Mouse (Mus musculus): ENCODE measurements at regions not wholly inside any gene's neighbourhood (a gene's known extent, or its start where the extent isn't known, plus 50 kb on each side); places are given as distances from the start of the nearest gene placed in this dataset.

DNA sequence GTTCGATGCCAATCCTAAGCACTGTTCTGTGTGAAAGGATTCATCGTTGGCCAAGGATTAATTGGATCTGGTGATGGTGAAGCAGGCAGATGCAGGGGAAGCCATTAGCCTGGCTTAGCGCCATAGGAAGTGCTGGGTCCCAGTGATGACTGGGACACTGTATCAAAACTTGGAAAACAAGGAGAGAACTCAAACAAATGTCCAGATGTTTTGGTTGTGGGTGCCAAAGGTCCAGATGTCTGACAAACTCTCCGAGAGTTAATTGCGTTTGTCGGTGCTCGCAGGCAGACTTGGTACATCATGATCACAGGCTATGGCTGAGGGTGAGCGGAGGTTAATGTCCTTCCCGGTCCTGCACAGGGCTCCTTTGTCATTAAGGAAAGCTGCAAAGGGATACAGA lies 283.4 kb downstream of the Hlx start:
- TF ChIP-seq CTCF (IDR thresholded peaks at IDR 0.05; ENCODE audit: control insufficient read depth, insufficient read depth, low read length) (no peak), POLR2A (IDR thresholded peaks at IDR 0.05; ENCODE audit: borderline replicate concordance, control insufficient read depth, low read depth, low read length) (no peak)

All from bone marrow, adult 2 months (tissue).